Mouse (Mus musculus) left cerebral cortex, postnatal 25 days (tissue): Measurements from ENCODE around the gene Slc16a7. TPM values are rescaled to one million over a fixed set of nuclear protein-coding genes. Genes with fewer than 3 reads are reported as not detected.

Source experiments
- DNase-seq, 2 experiments: peaks; one replicate each; pipeline ENCODE4 v3.0.0; 2022; ENCODE audit warnings: low spot score in 2 of 2, mixed read lengths in 1 of 2
- intact Hi-C: fragments of 180-260 bp; cut with DNase I; formaldehyde crosslinking; loops from one replicate; pipeline ENCODE4 v1.15.1; 2025
- total RNA-seq, 2 experiments: library from RNA; stranded (reverse); gene quantifications; 2 replicates each; pipeline ENCODE4 v1.2.3; 2021

The Slc16a7 gene
- 10 to 100 TPM; 69.1 to 75.4 TPM for total RNA-seq

- intact Hi-C loops: loop anchor here (5.0 kb wide), 1 partner anchor 122 kb away; no protein-coding TSS in a partner anchor
- peak; percentile 88 to 93 for DNase-seq
These were observed at the start of gene Slc16a7 for GRCm38 (mm10) chr10:125388876-125389786. Gene Slc16a7 (minus strand): TSS chr10:125389465.

- intact Hi-C loops: no loop called here
- DNase-seq: no peak
These were observed 29.5 kb upstream of the Slc16a7 start for GRCm38 (mm10) chr10:125418795-125419194.

- intact Hi-C loops: no loop called here
- DNase-seq: no peak
These were observed 10.5 kb upstream of the Slc16a7 start for GRCm38 (mm10) chr10:125399796-125400195.

GRCm38 (mm10) chr10:125390011-125390410 is 746 bp upstream of the Slc16a7 start:
- no peak for DNase-seq
- intact Hi-C loops: no loop called here

- DNase-seq: peak; percentile 63 to 66
- intact Hi-C loops: loop anchor here (5.0 kb wide), 1 partner anchor 121 kb away; no protein-coding TSS in a partner anchor
These were observed 787 bp downstream of the Slc16a7 start for GRCm38 (mm10) chr10:125388481-125388875.

GRCm38 (mm10) chr10:125387782-125388415 is 1.4 kb downstream of the Slc16a7 start:
- intact Hi-C loops: loop anchor here (5.0 kb wide), 1 partner anchor 121 kb away; no protein-coding TSS in a partner anchor

GRCm38 (mm10) chr10:125375526-125375925 is 13.7 kb downstream of the Slc16a7 start:
- DNase-seq: no peak
- intact Hi-C loops: no loop called here

More at GRCm38 (mm10) chr10:125387782-125388415, 1.4 kb downstream of the Slc16a7 start:
- DNase-seq: peak; percentile 38 to 87

- DNase-seq: no peak
- intact Hi-C loops: no loop called here
These were observed 16.6 kb downstream of the Slc16a7 start for GRCm38 (mm10) chr10:125372666-125373065.

GRCm38 (mm10) chr10:125371451-125371850 is 17.8 kb downstream of the Slc16a7 start:
- no peak for DNase-seq
- intact Hi-C loops: no loop called here

GRCm38 (mm10) chr10:125370037-125370610 is 19.1 kb downstream of the Slc16a7 start:
- intact Hi-C loops: no loop called here
- no peak for DNase-seq

- no peak for DNase-seq
- intact Hi-C loops: no loop called here
These were observed 30.8 kb downstream of the Slc16a7 start for GRCm38 (mm10) chr10:125358479-125358878.

- intact Hi-C loops: no loop called here
These were observed 36.5 kb downstream of the Slc16a7 start for GRCm38 (mm10) chr10:125352805-125353204.

GRCm38 (mm10) chr10:125348171-125348570 is 41.1 kb downstream of the Slc16a7 start:
- intact Hi-C loops: no loop called here
- no peak for DNase-seq

More at GRCm38 (mm10) chr10:125352805-125353204, 36.5 kb downstream of the Slc16a7 start:
- no peak for DNase-seq

GRCm38 (mm10) chr10:125347149-125347548 is 42.1 kb downstream of the Slc16a7 start:
- intact Hi-C loops: no loop called here

GRCm38 (mm10) chr10:125346364-125346763 is 42.9 kb downstream of the Slc16a7 start:
- intact Hi-C loops: no loop called here
- DNase-seq: no peak

More at GRCm38 (mm10) chr10:125347149-125347548, 42.1 kb downstream of the Slc16a7 start:
- peak in 1 of 2 experiments; percentile 37 for DNase-seq

GRCm38 (mm10) chr10:125345583-125345982 is 43.7 kb downstream of the Slc16a7 start:
- intact Hi-C loops: no loop called here
- no peak for DNase-seq

- DNase-seq: no peak
- intact Hi-C loops: no loop called here
These were observed 47.1 kb downstream of the Slc16a7 start for GRCm38 (mm10) chr10:125342204-125342603.

GRCm38 (mm10) chr10:125333799-125334198 is 55.5 kb downstream of the Slc16a7 start:
- no peak for DNase-seq
- intact Hi-C loops: no loop called here

- no peak for DNase-seq
- intact Hi-C loops: no loop called here
These were observed 57.9 kb downstream of the Slc16a7 start for GRCm38 (mm10) chr10:125331334-125331733.
